ENCODE assay signal across 14 mouse cellular contexts in the genomic region with DNA sequence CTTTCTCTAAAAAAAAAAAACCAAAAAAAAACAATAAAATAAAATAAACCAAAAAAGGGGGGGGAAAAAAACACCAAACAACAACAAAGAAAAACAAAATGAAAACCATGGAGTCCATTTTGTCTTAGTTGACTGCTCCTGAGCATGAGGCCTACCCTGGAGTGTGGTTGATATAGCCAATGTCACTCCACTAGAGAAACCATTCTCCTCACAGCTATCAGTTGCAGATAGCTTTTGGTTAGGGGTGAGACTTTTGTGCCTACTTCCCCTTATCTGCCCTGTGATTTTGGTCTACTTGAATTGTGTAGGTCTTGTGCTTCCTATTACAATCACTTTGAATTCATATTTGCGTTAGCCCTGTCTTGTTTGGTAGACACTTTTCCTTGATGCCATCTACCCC.
"Had no signal": no experiment of that assay in that cellular context is flagged by ENCODE, and none has a peak within 500 bp of the region (broad histone marks: within the 10 kb centered on the region; RNA-seq: fewer than 3 reads in every experiment).

No protein-coding gene starts in this region.

- ATAC-seq: liver, embryonic 12.5 days; midbrain, embryonic 13.5 days; midbrain, embryonic 15.5 days had no signal

- H3K27ac ChIP-seq: liver, embryonic 12.5 days; liver, embryonic 14.5 days; macrophage; midbrain, embryonic 13.5 days; midbrain, embryonic 15.5 days; neural tube, embryonic 12.5 days had no signal

- H3K9me3 ChIP-seq: liver, embryonic 12.5 days; midbrain, embryonic 13.5 days; midbrain, embryonic 15.5 days; neural tube, embryonic 12.5 days had no signal

- H3K4me2 ChIP-seq: liver, embryonic 12.5 days; lung, embryonic 14.5 days; midbrain, embryonic 13.5 days; midbrain, embryonic 15.5 days; neural tube, embryonic 12.5 days had no signal

- DNase-seq: lung, adult 18-20 months; lung, postnatal 10 days; lung, postnatal 36 days; right cerebral cortex, postnatal 14 days; thymus, adult 2 months; thymus, postnatal 25 days; thymus, postnatal 4 days had no signal

- H3K27me3 ChIP-seq: liver, embryonic 12.5 days; midbrain, embryonic 13.5 days; midbrain, embryonic 15.5 days; neural tube, embryonic 12.5 days had no signal

- H3K4me1 ChIP-seq: liver, embryonic 12.5 days; midbrain, embryonic 13.5 days; midbrain, embryonic 15.5 days; neural tube, embryonic 12.5 days had no signal

- H3K9ac ChIP-seq: liver, embryonic 12.5 days; liver, embryonic 14.5 days; lung, embryonic 14.5 days; midbrain, embryonic 13.5 days; midbrain, embryonic 15.5 days; neural tube, embryonic 12.5 days had no signal

- H3K4me3 ChIP-seq: liver, embryonic 12.5 days; midbrain, embryonic 13.5 days; midbrain, embryonic 15.5 days; neural tube, embryonic 12.5 days had no signal
